Mouse (Mus musculus) ES-Bruce4 (cell line): ENCODE measurements around the gene Ryk. TPM values are rescaled to one million over a fixed set of nuclear protein-coding genes. Genes with fewer than 3 reads are reported as not detected.
A peak's percentile ranks its signal among the peaks of the same experiment; 100 is the strongest.

Experiments
- H3K27ac ChIP-seq: 2 replicates; pipeline ENCODE4 v1.5.1; 2012; ENCODE audit warnings: low read length, inconsistent platforms; ENCODE audit not compliant: insufficient read depth
- H3K27me3 ChIP-seq: 2 replicates; pipeline ENCODE4 v1.6.1; 2012; ENCODE audit warnings: mild to moderate bottlenecking, low read length, inconsistent platforms; ENCODE audit not compliant: control insufficient read depth, poor library complexity, insufficient read depth, severe bottlenecking
- H3K36me3 ChIP-seq: 2 replicates; pipeline ENCODE4 v1.6.1; 2012; ENCODE audit warnings: inconsistent platforms, mild to moderate bottlenecking, low read length, moderate library complexity; ENCODE audit not compliant: control insufficient read depth, poor library complexity, insufficient read depth, severe bottlenecking
- H3K4me1 ChIP-seq: one replicate; pipeline ENCODE4 v1.8.1; 2011; ENCODE audit warnings: low read length; ENCODE audit not compliant: control insufficient read depth, insufficient read depth
- H3K4me3 ChIP-seq: 2 replicates; pipeline ENCODE4 v1.5.1; 2011; ENCODE audit warnings: low read depth, mild to moderate bottlenecking, low read length
- H3K9ac ChIP-seq: 2 replicates; pipeline ENCODE4 v1.6.1; 2012; ENCODE audit warnings: low read depth, mild to moderate bottlenecking, inconsistent platforms; ENCODE audit not compliant: poor library complexity, severe bottlenecking
- H3K9me3 ChIP-seq: replicated peaks from 2 replicates; pipeline ENCODE4 v1.6.1; 2012; ENCODE audit warnings: mild to moderate bottlenecking, low read length, inconsistent platforms; ENCODE audit not compliant: control insufficient read depth, poor library complexity, insufficient read depth, severe bottlenecking
- CTCF ChIP-seq: IDR thresholded peaks from one replicate; pipeline ENCODE4 v1.8.1; 2011; ENCODE audit warnings: low read depth, low read length
- EP300 ChIP-seq: IDR thresholded peaks from 2 replicates; pipeline ENCODE4 v1.6.1; 2011; ENCODE audit warnings: low read depth, low read length; ENCODE audit not compliant: insufficient read depth
- POLR2A ChIP-seq: IDR thresholded peaks from one replicate; pipeline ENCODE4 v1.8.1; 2011; ENCODE audit warnings: low read length; ENCODE audit not compliant: insufficient read depth
- polyA plus RNA-seq: library from polyadenylated mRNA; stranded (reverse); fragments of >200 nt; gene quantifications from 2 replicates; pipeline ENCODE4 v1.2.4, GENCODE M21; 2011; ENCODE audit warnings: low read depth; ENCODE audit not compliant: missing spikeins, insufficient read depth, insufficient read length

The Ryk gene
- polyA plus RNA-seq, 1 experiment, result 85.3 TPM

DNA sequence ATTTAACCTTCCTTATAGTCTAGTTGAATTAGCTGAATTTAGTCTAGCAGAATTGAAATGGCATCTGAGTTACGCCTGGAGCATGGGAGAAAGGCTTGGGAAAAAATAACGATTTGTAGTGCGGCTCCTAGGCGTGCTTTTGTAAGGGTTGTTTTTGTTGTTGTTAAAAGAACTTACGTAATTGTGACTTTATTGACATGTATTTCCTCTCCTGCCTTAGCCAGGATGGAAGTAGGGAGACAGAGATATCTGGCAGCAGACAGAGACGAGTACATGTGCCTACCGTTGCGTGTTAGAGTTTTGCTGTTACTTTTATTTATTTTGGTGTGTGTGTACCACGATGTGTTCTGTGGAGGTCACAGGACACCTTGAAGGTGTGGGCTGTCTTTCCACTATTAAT is 1.6 kb downstream of the Ryk start:
- no peaks in the 10 kb centered on the region for H3K27me3 ChIP-seq
- H3K4me1 ChIP-seq, result peaks cover 4% of the 10 kb centered on the region
- H3K9ac ChIP-seq, result peak overlapping the region; percentile 94
- H3K27ac ChIP-seq, result no peak overlapping the region
- TF ChIP-seq EP300 (no peak), POLR2A (no peak), CTCF (no peak)
- no peaks in the 10 kb centered on the region for H3K9me3 ChIP-seq
- no peaks in the 10 kb centered on the region for H3K36me3 ChIP-seq
- no peak overlapping the region for H3K4me3 ChIP-seq

DNA sequence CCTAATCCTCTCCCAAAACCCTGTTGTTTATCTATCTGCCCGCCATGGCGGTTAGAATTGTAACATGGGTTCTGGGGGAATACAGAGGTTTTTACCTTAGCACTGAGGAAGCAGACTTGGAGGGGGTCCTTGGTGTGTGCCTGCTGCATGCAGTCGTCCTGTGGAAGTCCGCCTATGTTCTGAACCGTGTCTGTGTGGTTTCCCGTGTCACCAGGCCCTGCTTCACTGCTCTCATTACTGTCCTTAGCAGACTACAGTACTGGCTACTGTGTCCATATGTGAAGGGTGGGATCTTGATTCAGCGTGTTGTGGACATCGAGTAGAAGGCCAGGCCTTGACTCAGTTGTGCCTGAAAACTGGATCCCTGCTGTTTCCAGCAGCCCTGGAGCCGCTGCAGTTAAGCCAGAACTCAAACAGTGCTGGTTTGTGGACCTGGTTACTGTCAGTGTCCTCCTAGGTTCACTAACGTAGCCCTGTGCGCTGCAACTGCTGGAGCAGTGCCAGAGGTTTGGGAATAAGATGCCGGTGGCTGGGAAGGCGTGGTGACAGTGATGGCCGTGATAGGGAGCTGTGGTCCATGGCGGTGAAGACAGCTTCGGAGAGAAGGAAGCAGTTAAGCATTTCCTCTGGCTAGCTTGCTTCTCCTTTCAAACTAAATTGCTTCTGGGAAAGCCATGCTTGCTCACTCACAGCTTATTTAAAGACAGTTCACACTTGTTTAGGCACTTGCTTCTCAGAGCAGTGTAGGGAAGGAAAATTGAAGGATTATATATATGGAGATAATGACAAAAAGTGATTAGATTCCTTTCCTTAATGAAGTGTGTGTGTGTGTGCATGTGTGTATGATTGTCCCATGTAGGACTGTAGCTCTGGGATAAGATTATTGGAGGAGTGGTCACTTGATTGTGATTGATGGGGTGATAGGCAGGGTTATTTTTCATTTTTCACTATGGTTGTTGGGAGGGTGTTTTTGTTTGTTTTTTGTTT is 6.4 kb downstream of the Ryk start:
- Histone ChIP-seq H3K27ac (no peak overlapping the region), H3K4me3 (no peak overlapping the region), H3K9ac (no peak overlapping the region), H3K9me3 (no peaks in the 10 kb centered on the region), H3K4me1 (peaks cover 4% of the 10 kb centered on the region), H3K36me3 (no peaks in the 10 kb centered on the region), H3K27me3 (no peaks in the 10 kb centered on the region)
- TF ChIP-seq POLR2A (no peak), CTCF (no peak), EP300 (no peak)

DNA sequence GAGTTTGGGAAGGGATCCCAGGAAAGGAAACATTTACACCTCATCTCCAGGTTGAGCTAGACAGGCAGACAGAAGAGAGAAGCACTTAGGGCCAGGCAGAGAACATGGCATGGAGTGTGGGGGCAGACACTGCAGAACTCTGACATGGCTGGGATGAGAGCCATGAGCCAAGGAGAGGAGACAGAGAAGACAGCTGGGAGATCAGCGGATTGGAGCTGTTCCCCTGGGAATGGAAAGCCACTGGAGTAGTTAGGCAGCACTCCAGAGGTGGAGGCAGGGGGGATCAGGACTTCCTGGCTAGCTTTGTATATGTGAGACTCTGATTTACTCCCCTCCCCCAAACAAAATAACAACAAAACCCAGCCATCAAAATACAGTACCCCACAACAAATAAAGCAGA is 7.1 kb downstream of the Ryk start:
- Histone ChIP-seq H3K36me3 (no peaks in the 10 kb centered on the region), H3K27me3 (no peaks in the 10 kb centered on the region), H3K27ac (no peak overlapping the region), H3K9me3 (no peaks in the 10 kb centered on the region), H3K9ac (no peak overlapping the region), H3K4me1 (peaks cover 4% of the 10 kb centered on the region), H3K4me3 (no peak overlapping the region)
- TF ChIP-seq EP300 (no peak), CTCF (no peak), POLR2A (no peak)

DNA sequence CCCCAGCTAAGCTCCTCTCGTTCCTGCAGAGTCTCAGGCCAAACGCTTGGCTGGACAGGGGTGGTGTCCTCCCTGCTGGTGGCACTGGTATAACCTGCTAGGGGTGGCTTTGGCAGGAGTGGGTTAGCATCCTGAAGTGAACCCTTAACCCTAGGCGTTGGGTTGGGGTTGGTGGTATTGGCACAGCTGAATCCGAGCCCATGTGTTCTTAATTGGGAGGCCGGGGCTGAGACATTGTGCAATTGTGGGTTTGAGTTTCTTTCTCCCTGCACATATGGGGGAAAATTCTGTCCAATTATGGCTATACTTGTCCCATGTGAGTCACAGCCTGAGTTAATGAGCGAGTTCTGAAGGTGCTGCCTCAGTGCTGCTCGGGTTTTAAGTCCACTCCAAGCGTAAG is 7.8 kb downstream of the Ryk start:
- Histone ChIP-seq H3K27ac (no peak overlapping the region), H3K9ac (no peak overlapping the region), H3K4me1 (peaks cover 4% of the 10 kb centered on the region), H3K27me3 (no peaks in the 10 kb centered on the region), H3K4me3 (no peak overlapping the region), H3K9me3 (no peaks in the 10 kb centered on the region), H3K36me3 (no peaks in the 10 kb centered on the region)
- no peak for TF ChIP-seq POLR2A
- TF ChIP-seq EP300, result no peak
- TF ChIP-seq CTCF, result no peak

DNA sequence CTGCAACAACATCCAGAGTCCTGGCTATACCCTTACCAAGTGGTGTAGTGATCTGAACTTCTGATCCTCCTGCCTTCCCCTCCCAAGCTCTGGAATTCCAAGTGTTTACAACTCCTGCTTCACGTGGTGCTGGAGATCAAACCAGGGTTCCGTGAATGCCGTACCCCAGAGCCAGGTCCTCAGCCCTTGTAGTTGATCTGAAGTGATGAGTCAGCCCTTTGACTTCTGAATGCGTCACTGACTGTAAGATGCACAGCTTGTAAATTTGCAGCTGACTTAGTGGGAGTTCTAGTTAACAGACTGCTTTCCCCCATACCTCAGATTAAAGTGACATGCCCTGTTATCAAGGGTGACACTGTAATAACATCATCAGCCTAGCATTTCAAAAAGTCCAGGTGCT is 8.9 kb downstream of the Ryk start:
- H3K36me3 ChIP-seq, result no peaks in the 10 kb centered on the region
- no peak for TF ChIP-seq EP300
- no peak for TF ChIP-seq POLR2A
- no peak for TF ChIP-seq CTCF
- no peaks in the 10 kb centered on the region for H3K27me3 ChIP-seq
- peaks cover 4% of the 10 kb centered on the region for H3K4me1 ChIP-seq
- no peaks in the 10 kb centered on the region for H3K9me3 ChIP-seq
- no peak overlapping the region for H3K9ac ChIP-seq
- no peak overlapping the region for H3K27ac ChIP-seq
- no peak overlapping the region for H3K4me3 ChIP-seq

DNA sequence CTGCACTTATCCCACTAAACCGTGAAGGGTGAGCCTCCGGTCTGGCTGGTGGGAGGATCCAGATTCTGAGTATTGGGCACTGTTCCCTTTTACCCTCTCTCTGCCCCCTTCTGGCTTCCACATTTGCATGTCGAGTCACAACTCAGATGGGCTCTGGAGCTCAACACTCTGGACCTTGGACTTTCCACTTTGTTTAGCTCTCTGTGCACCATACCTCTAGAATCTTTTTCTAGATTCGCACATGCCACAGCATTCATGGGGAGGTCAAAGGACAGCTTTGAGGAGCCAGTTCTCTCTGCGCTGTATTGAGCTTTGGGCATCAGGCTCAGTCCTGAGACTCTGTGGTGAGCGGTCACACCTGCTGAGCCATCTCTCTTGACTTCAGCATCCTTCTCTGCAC is 11.1 kb downstream of the Ryk start:
- no peak for TF ChIP-seq EP300
- TF ChIP-seq POLR2A, result no peak
- TF ChIP-seq CTCF, result no peak
- H3K9ac ChIP-seq, result no peak overlapping the region
- no peaks in the 10 kb centered on the region for H3K36me3 ChIP-seq
- H3K4me3 ChIP-seq, result no peak overlapping the region
- H3K9me3 ChIP-seq, result no peaks in the 10 kb centered on the region
- no peaks in the 10 kb centered on the region for H3K27me3 ChIP-seq
- H3K27ac ChIP-seq, result no peak overlapping the region
- H3K4me1 ChIP-seq, result no peaks in the 10 kb centered on the region
